In genomic region chr2:30451525-30451924, GRCm38 (mm10) we compare ENCODE assay signal across 28 mouse cellular contexts. TPM values are rescaled to one million over a fixed set of nuclear protein-coding genes. Genes with fewer than 3 reads are reported as not detected.
A peak's percentile ranks its signal among the peaks of the same experiment; 100 is the strongest.
DNase-seq lines count a peak whose midpoint lies in the region; ATAC-seq and TF ChIP-seq lines count a peak whose summit lies in the region.
"Had no signal": no experiment of that assay in that cellular context is flagged by ENCODE, and none has a peak within 500 bp of the region (broad histone marks: within the 10 kb centered on the region; RNA-seq: fewer than 3 reads in every experiment).

No protein-coding gene starts in this region.

- no peak for TF ChIP-seq EP300 in stomach, postnatal 0 days (optimal IDR thresholded peaks at IDR 0.05)

- no peak overlapping the region for H3K4me2 ChIP-seq in embryonic facial prominence, embryonic 12.5 days (replicated peaks)
- no peak overlapping the region for H3K4me2 ChIP-seq in kidney, embryonic 15.5 days
- H3K4me2 ChIP-seq in stomach, embryonic 14.5 days (replicated peaks; ENCODE audit: low read depth, low read length), result no peak overlapping the region
- no peak overlapping the region for H3K4me2 ChIP-seq in stomach, postnatal 0 days (replicated peaks; ENCODE audit: low read depth)
- H3K4me2 ChIP-seq in midbrain, embryonic 13.5 days (replicated peaks), result no peak overlapping the region
- H3K4me2 ChIP-seq: forebrain, embryonic 13.5 days; heart, embryonic 12.5 days; heart, embryonic 15.5 days; hindbrain, embryonic 14.5 days had no signal

- peaks cover 36% of the 10 kb centered on the region for H3K36me3 ChIP-seq in embryonic facial prominence, embryonic 12.5 days
- H3K36me3 ChIP-seq in embryonic facial prominence, embryonic 10.5 days (replicated peaks), result peaks cover 55% of the 10 kb centered on the region
- H3K36me3 ChIP-seq in kidney, embryonic 15.5 days, result peaks cover 63% of the 10 kb centered on the region
- peaks cover 29% of the 10 kb centered on the region for H3K36me3 ChIP-seq in stomach, embryonic 14.5 days (ENCODE audit: control insufficient read depth, insufficient read depth, low read length)
- H3K36me3 ChIP-seq in stomach, postnatal 0 days (ENCODE audit: control insufficient read depth, insufficient read depth, low read length), result peaks cover 8% of the 10 kb centered on the region
- peaks cover 37% of the 10 kb centered on the region for H3K36me3 ChIP-seq in midbrain, embryonic 13.5 days

- peaks cover 8% of the 10 kb centered on the region for H3K9me3 ChIP-seq in embryonic facial prominence, embryonic 12.5 days
- H3K9me3 ChIP-seq in embryonic facial prominence, embryonic 10.5 days, result peaks cover 14% of the 10 kb centered on the region; the same call in 1 of the 2 replicates
- H3K9me3 ChIP-seq in kidney, embryonic 15.5 days (replicated peaks), result 0 out of 2 replicates have a peak, but pooled peaks cover 5% of the 10 kb centered on the region
- H3K9me3 ChIP-seq in stomach, embryonic 14.5 days (ENCODE audit: control insufficient read depth, low read depth, low read length), result no peaks in the 10 kb centered on the region
- no peaks in the 10 kb centered on the region for H3K9me3 ChIP-seq in stomach, postnatal 0 days (ENCODE audit: control insufficient read depth, low read length)
- H3K9me3 ChIP-seq in midbrain, embryonic 13.5 days, result no peaks in the 10 kb centered on the region
- H3K9me3 ChIP-seq: forebrain, embryonic 13.5 days had no signal

- no peak for ATAC-seq in embryonic facial prominence, embryonic 12.5 days (ENCODE audit: insufficient number of reproducible peaks, insufficient read depth, low FRiP score, low TSS enrichment)
- no peak for ATAC-seq in kidney, embryonic 15.5 days (replicated peaks; ENCODE audit: low FRiP score)
- ATAC-seq in stomach, embryonic 14.5 days (ENCODE audit: insufficient number of reproducible peaks, insufficient read depth, low FRiP score, low read depth), result peak; percentile 54; the same call in 1 of the 2 replicates
- 0 out of 2 replicates have a peak, but pooled peaks have one; percentile 18 for ATAC-seq in stomach, postnatal 0 days (ENCODE audit: low FRiP score, low TSS enrichment)
- ATAC-seq in midbrain, embryonic 13.5 days, result no peak
- ATAC-seq: forebrain, embryonic 13.5 days; forebrain, embryonic 16.5 days; hindbrain, postnatal 0 days; inflammation-experienced regulatory T-cells, adult 6 months; Patski had no signal

- H3K27me3 ChIP-seq in embryonic facial prominence, embryonic 12.5 days, result no peaks in the 10 kb centered on the region
- H3K27me3 ChIP-seq in embryonic facial prominence, embryonic 10.5 days (replicated peaks; ENCODE audit: low read depth, poor library complexity, severe bottlenecking), result no peaks in the 10 kb centered on the region
- H3K27me3 ChIP-seq in kidney, embryonic 15.5 days, result no peaks in the 10 kb centered on the region
- no peaks in the 10 kb centered on the region for H3K27me3 ChIP-seq in stomach, embryonic 14.5 days (ENCODE audit: control insufficient read depth, insufficient read depth, low read length)
- no peaks in the 10 kb centered on the region for H3K27me3 ChIP-seq in stomach, postnatal 0 days (ENCODE audit: control insufficient read depth, insufficient read depth, low read length)
- no peaks in the 10 kb centered on the region for H3K27me3 ChIP-seq in midbrain, embryonic 13.5 days
- H3K27me3 ChIP-seq: CH12.LX; forebrain, embryonic 13.5 days; heart, embryonic 12.5 days; heart, embryonic 15.5 days; Patski had no signal

- no peak for TF ChIP-seq CTCF in stomach, postnatal 0 days (IDR thresholded peaks at IDR 0.05; ENCODE audit: low read depth)

- no peak for DNase-seq in embryonic facial prominence, embryonic 10.5 days (ENCODE audit: low spot score)
- peak; percentile 45 for DNase-seq in kidney, postnatal 10 days
- DNase-seq in stomach, postnatal 0 days (ENCODE audit: low spot score), result no peak
- DNase-seq: adrenal gland, postnatal 10 days; adrenal gland, postnatal 36 days; B cell, adult 2 months; cerebellum, adult 2 months; cerebellum, postnatal 10 days; cerebellum, postnatal 36 days; gastrocnemius, postnatal 10 days; gastrocnemius, postnatal 36 days; heart, postnatal 10 days; heart, postnatal 36 days had no signal

- H3K9ac ChIP-seq in embryonic facial prominence, embryonic 12.5 days, result no peak overlapping the region
- H3K9ac ChIP-seq in kidney, embryonic 15.5 days, result no peak overlapping the region
- H3K9ac ChIP-seq in stomach, embryonic 14.5 days (replicated peaks; ENCODE audit: low read depth, low read length), result no peak overlapping the region
- no peak overlapping the region for H3K9ac ChIP-seq in stomach, postnatal 0 days (ENCODE audit: low read length)
- no peak overlapping the region for H3K9ac ChIP-seq in midbrain, embryonic 13.5 days (replicated peaks)
- H3K9ac ChIP-seq: forebrain, embryonic 13.5 days; heart, embryonic 12.5 days; heart, embryonic 15.5 days; hindbrain, embryonic 14.5 days had no signal

- 0 out of 2 replicates have a peak, but pooled peaks cover 1% of the 10 kb centered on the region for H3K4me1 ChIP-seq in embryonic facial prominence, embryonic 12.5 days
- peaks cover 43% of the 10 kb centered on the region for H3K4me1 ChIP-seq in embryonic facial prominence, embryonic 10.5 days
- peaks cover 6% of the 10 kb centered on the region for H3K4me1 ChIP-seq in kidney, embryonic 15.5 days
- no peaks in the 10 kb centered on the region for H3K4me1 ChIP-seq in stomach, embryonic 14.5 days (ENCODE audit: control insufficient read depth, insufficient read depth, low read length)
- H3K4me1 ChIP-seq in stomach, postnatal 0 days (replicated peaks; ENCODE audit: control insufficient read depth, insufficient read depth), result no peaks in the 10 kb centered on the region
- H3K4me1 ChIP-seq in midbrain, embryonic 13.5 days (replicated peaks), result peaks cover 2% of the 10 kb centered on the region; the same call in 1 of the 2 replicates
- H3K4me1 ChIP-seq: forebrain, embryonic 13.5 days had no signal

- no peak overlapping the region for H3K4me3 ChIP-seq in embryonic facial prominence, embryonic 12.5 days
- no peak overlapping the region for H3K4me3 ChIP-seq in embryonic facial prominence, embryonic 10.5 days
- H3K4me3 ChIP-seq in kidney, embryonic 15.5 days (replicated peaks), result no peak overlapping the region
- no peak overlapping the region for H3K4me3 ChIP-seq in stomach, embryonic 14.5 days (ENCODE audit: low read depth, low read length)
- no peak overlapping the region for H3K4me3 ChIP-seq in stomach, postnatal 0 days (ENCODE audit: low read depth, low read length)
- H3K4me3 ChIP-seq in midbrain, embryonic 13.5 days (replicated peaks), result no peak overlapping the region
- H3K4me3 ChIP-seq: forebrain, embryonic 10.5 days; forebrain, embryonic 13.5 days; heart, embryonic 12.5 days; heart, embryonic 15.5 days had no signal

- H3K27ac ChIP-seq in embryonic facial prominence, embryonic 12.5 days, result 0 out of 2 replicates have a peak overlapping the region, but pooled peaks have one; percentile 30
- H3K27ac ChIP-seq in embryonic facial prominence, embryonic 10.5 days (replicated peaks), result no peak overlapping the region
- no peak overlapping the region for H3K27ac ChIP-seq in kidney, embryonic 15.5 days
- H3K27ac ChIP-seq in stomach, embryonic 14.5 days (ENCODE audit: low read length), result peak overlapping the region; percentile 11; the same call in 1 of the 2 replicates
- H3K27ac ChIP-seq in stomach, postnatal 0 days (replicated peaks), result no peak overlapping the region
- no peak overlapping the region for H3K27ac ChIP-seq in midbrain, embryonic 13.5 days
- H3K27ac ChIP-seq: forebrain, embryonic 13.5 days; heart, embryonic 15.5 days; hindbrain, embryonic 14.5 days; hindbrain, postnatal 0 days had no signal

- WGBS in embryonic facial prominence, embryonic 12.5 days, result 81% methylated on average over 3 of the region's 3 CpGs
- 91% methylated on average over 3 of the region's 3 CpGs for WGBS in embryonic facial prominence, embryonic 10.5 days
- 90% methylated on average over 3 of the region's 3 CpGs for WGBS in kidney, embryonic 15.5 days
- 77% methylated on average over 3 of the region's 3 CpGs for WGBS in stomach, embryonic 14.5 days
- 64% methylated on average over 3 of the region's 3 CpGs for WGBS in stomach, postnatal 0 days
- WGBS in midbrain, embryonic 13.5 days, result 94% methylated on average over 3 of the region's 3 CpGs

RNA-seq across cellular contexts. Expression of gene Ier5l, which starts 22.5 kb away (rescaled TPM):
- polyA plus RNA-seq in embryonic facial prominence, embryonic 12.5 days (2016; fragmentation: Nextera tagmentation; extraction: Ambion mirVana), result 4.2 and 4.5 TPM in 2 replicates
- 2.8 and 3.4 TPM in 2 replicates for polyA plus RNA-seq in embryonic facial prominence, embryonic 10.5 days (2016; fragmentation: Nextera tagmentation; extraction: Ambion mirVana)
- polyA plus RNA-seq in kidney, embryonic 15.5 days (2015; fragmentation: Nextera tagmentation; extraction: Ambion mirVana), result 3.3 and 3.5 TPM in 2 replicates
- 2.8 and 3.1 TPM in 2 replicates for polyA plus RNA-seq in stomach, embryonic 14.5 days (2014; fragmentation: Nextera tagmentation; extraction: Ambion mirVana)
- polyA plus RNA-seq in stomach, postnatal 0 days (2015; fragmentation: Nextera tagmentation; extraction: Ambion mirVana), result 1.8 and 4.4 TPM in 2 replicates
- polyA plus RNA-seq in midbrain, embryonic 13.5 days (2015; fragmentation: Nextera tagmentation; extraction: Ambion mirVana), result 1.8 and 2.0 TPM in 2 replicates
- polyA plus RNA-seq: G1E; inflammation-experienced regulatory T-cells, adult 6 months had no signal

RNA-seq across cellular contexts. Expression of gene Ptpa, which starts 35.7 kb away (rescaled TPM):
- polyA plus RNA-seq in embryonic facial prominence, embryonic 12.5 days (2016; fragmentation: Nextera tagmentation; extraction: Ambion mirVana), result 140 and 145 TPM in 2 replicates
- polyA plus RNA-seq in embryonic facial prominence, embryonic 10.5 days (2016; fragmentation: Nextera tagmentation; extraction: Ambion mirVana), result 161 and 162 TPM in 2 replicates
- 162 and 175 TPM in 2 replicates for polyA plus RNA-seq in kidney, embryonic 15.5 days (2015; fragmentation: Nextera tagmentation; extraction: Ambion mirVana)
- polyA plus RNA-seq in stomach, embryonic 14.5 days (2014; fragmentation: Nextera tagmentation; extraction: Ambion mirVana), result 82.6 and 85.4 TPM in 2 replicates
- polyA plus RNA-seq in stomach, postnatal 0 days (2015; fragmentation: Nextera tagmentation; extraction: Ambion mirVana), result 76.6 and 79.6 TPM in 2 replicates
- 128 and 134 TPM in 2 replicates for polyA plus RNA-seq in midbrain, embryonic 13.5 days (2015; fragmentation: Nextera tagmentation; extraction: Ambion mirVana)

RNA-seq across cellular contexts. Expression of gene Crat, which starts 35.9 kb away (rescaled TPM):
- polyA plus RNA-seq in embryonic facial prominence, embryonic 12.5 days (2016; fragmentation: Nextera tagmentation; extraction: Ambion mirVana), result 23.8 and 26.9 TPM in 2 replicates
- 19.9 and 20.3 TPM in 2 replicates for polyA plus RNA-seq in embryonic facial prominence, embryonic 10.5 days (2016; fragmentation: Nextera tagmentation; extraction: Ambion mirVana)
- 27.2 and 30.9 TPM in 2 replicates for polyA plus RNA-seq in kidney, embryonic 15.5 days (2015; fragmentation: Nextera tagmentation; extraction: Ambion mirVana)
- 27.3 and 30.0 TPM in 2 replicates for polyA plus RNA-seq in stomach, embryonic 14.5 days (2014; fragmentation: Nextera tagmentation; extraction: Ambion mirVana)
- 22.0 and 25.9 TPM in 2 replicates for polyA plus RNA-seq in stomach, postnatal 0 days (2015; fragmentation: Nextera tagmentation; extraction: Ambion mirVana)
- polyA plus RNA-seq in midbrain, embryonic 13.5 days (2015; fragmentation: Nextera tagmentation; extraction: Ambion mirVana), result 18.5 and 21.9 TPM in 2 replicates

RNA-seq across cellular contexts. Expression of gene Dolpp1, which starts 59.5 kb away (rescaled TPM):
- 34.8 and 38.1 TPM in 2 replicates for polyA plus RNA-seq in embryonic facial prominence, embryonic 12.5 days (2016; fragmentation: Nextera tagmentation; extraction: Ambion mirVana)
- polyA plus RNA-seq in embryonic facial prominence, embryonic 10.5 days (2016; fragmentation: Nextera tagmentation; extraction: Ambion mirVana), result 46.2 and 47.9 TPM in 2 replicates
- polyA plus RNA-seq in kidney, embryonic 15.5 days (2015; fragmentation: Nextera tagmentation; extraction: Ambion mirVana), result 36.9 and 37.7 TPM in 2 replicates
- polyA plus RNA-seq in stomach, embryonic 14.5 days (2014; fragmentation: Nextera tagmentation; extraction: Ambion mirVana), result 35.8 and 37.8 TPM in 2 replicates
- 29.8 and 32.9 TPM in 2 replicates for polyA plus RNA-seq in stomach, postnatal 0 days (2015; fragmentation: Nextera tagmentation; extraction: Ambion mirVana)
- 54.7 and 56.6 TPM in 2 replicates for polyA plus RNA-seq in midbrain, embryonic 13.5 days (2015; fragmentation: Nextera tagmentation; extraction: Ambion mirVana)

Comparison
In these comparisons a context has a peak if more than half of its experiments do, and no peak if none do; other contexts are left out.
1. H3K27ac ChIP-seq: peak in embryonic facial prominence, embryonic 12.5 days (single experiment) and stomach, embryonic 14.5 days (single experiment); none in embryonic facial prominence, embryonic 10.5 days (single experiment), kidney, embryonic 15.5 days (single experiment), stomach, postnatal 0 days (single experiment) and midbrain, embryonic 13.5 days (single experiment).
2. ATAC-seq: peak in stomach, embryonic 14.5 days (single experiment) and stomach, postnatal 0 days (single experiment); none in embryonic facial prominence, embryonic 12.5 days (single experiment), kidney, embryonic 15.5 days (single experiment) and midbrain, embryonic 13.5 days (single experiment).